Mouse (Mus musculus): ENCODE results near the gene Alg1.

Alg1 gene

DNA sequence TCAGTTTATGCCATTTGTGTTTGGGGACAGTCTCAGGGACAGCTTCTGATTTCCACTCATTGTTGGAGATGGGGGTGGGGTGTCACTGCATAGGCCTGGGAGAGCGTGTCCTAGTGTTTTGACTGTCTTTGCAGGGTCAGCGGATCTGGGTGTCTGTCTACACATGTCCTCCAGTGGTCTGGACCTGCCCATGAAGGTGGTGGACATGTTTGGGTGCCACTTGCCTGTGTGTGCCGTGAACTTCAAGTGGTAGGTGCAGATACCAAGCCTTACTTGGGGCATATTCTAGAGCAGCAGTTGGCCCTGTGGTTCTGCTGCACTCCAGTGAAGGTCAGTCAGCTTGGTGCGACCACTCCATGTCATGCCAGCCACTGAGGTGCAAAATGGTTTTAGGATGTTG lies 8.9 kb downstream of the Alg1 start:
- DNase-seq (ENCODE audit: low spot score), result no peak

DNA sequence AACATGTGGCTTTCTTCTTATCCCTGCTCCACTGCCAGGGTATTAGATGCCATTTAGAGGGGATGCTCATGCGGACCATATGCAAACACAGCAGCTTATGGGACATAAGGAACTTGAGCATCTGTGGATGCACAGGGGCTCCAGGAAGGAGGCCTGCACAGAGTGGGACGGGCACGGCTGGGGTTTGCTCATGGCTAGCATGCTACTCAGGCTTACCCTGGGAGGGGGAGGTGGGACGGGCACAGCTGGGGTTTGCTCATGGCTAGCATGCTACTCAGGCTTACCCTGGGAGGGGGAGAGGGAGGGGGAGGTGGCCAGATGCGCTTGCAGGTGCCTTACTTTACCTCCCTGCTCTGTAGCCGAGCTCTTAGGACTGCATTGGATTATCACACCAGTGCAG lies 9.5 kb downstream of the Alg1 start:
- no peak for DNase-seq (ENCODE audit: low spot score)

DNA sequence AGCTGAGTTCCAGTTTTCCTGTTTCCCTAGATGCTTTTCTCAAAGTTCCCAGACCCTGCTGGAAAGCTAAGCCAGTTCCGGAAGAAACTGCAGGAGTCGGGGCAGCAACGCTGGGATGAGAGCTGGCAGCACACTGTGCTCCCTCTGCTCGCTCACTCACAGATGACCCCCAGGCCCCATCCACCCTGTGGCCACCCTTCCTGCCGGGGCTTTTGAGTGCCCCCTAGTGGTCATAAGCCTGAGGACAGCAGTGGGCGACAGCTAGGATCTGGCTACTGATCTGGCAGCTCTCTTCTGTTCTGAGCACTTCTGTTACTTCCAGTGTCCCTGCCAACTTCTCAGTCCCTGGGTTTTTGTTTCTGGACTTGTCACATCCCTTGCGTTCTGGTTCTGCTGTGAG lies 11.0 kb downstream of the Alg1 start:
- peak; percentile 64 for DNase-seq (ENCODE audit: low spot score)

DNA sequence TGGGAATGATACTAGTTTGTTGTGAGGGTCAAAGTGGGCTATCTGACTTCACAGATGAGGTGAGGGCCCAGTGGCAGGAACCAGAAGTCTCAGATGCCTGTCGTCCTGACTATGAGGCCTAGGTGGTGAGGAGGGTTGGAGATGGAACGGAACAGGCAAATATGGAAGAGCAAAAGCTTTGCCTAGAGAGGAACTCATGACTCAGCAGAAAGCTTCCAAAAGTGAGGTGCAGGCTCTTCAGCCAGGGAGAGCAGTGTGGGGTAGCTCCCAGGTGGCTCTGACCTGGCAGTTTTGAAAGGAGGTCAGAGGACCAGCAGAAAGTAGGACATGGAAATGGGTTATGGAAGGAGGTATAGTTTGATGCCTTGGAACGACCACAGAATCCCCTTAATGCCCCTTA lies 17.5 kb downstream of the Alg1 start:
- DNase-seq (ENCODE audit: low spot score), result no peak

DNA sequence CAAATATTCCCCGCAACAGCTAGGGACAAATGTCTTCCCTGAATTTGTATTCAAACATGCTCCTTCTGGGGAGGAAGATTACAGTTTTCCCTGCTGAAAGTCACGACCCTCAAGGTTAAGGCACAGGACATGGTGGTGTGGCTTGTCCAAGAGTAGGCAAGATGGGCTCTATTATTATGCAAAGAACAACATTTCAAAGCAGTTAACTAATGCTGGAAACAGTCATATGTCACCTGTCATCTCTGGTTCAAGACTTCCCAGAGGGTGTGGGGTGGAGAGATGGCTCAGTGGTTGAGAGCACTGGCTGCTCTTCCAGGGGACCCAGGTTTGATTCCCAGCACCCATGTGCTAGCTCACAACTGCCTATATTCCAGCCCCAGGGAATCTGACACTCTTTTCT lies 18.8 kb downstream of the Alg1 start:
- no peak for DNase-seq (ENCODE audit: low spot score)

DNA sequence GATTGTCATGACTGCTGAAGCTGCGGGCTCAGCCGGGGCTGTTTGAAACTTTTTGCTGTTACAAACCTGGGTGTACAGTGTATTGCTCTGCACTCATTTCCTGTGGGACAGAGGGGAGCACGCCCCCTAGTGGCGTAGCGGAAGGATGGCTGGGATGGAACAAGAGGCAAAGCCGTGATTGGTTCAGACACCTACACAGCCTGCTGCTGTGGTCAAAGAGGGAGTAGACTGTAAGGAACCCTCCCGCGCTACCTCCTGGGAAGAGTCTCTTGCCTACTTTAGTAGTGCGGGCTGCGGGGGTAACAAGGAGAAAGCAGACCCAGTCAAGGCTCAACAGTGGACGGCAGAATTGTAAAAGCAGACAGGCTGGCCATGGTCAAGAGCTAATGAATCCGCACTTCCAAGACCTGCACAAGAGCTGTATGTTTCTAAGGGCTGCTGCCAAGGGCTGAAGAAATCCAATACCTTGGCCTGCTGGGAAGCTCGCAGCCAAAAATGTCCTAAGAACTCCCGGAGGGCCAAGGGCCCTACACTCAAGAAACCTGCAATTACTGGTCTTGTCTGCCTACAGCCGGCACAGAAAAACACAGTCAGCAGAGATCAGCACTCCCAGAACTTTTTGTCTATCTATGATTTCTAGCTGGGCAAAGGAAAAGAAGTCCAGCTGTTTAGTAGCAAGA lies 21.1 kb downstream of the Alg1 start:
- peak; percentile 94 for DNase-seq (ENCODE audit: low spot score)

DNA sequence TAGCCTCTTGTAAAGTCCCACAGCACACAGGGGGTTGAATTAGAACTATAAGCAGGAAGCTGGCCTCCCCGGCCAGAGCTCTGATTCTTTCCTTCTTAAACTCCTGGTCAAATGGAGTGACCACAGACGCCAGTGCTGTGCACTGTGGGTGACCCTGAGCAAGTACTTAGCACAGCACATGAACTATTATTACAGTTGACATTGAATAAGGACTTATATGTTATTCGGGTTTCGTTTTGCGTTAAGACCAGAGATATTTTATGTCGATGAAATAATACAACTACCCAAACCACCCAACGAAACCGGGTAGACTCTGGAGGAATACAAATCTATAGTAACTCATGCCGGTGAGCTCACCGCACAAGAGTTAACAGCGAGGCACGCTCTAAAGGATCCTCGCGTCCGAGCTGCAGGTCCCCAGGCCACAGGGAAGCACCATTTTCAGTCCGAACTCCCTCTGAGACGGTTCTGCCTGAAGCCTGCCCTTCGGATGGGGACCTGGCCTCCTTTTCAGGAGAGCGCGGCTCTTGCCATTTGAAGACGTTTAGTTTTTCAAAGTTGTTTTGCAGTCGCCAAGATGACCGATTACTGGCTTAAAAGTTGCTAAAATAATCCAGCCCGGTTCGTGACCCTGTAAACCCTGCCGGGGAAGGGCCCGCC lies 21.8 kb downstream of the Alg1 start:
- DNase-seq (ENCODE audit: low spot score), result peak; percentile 63

DNA sequence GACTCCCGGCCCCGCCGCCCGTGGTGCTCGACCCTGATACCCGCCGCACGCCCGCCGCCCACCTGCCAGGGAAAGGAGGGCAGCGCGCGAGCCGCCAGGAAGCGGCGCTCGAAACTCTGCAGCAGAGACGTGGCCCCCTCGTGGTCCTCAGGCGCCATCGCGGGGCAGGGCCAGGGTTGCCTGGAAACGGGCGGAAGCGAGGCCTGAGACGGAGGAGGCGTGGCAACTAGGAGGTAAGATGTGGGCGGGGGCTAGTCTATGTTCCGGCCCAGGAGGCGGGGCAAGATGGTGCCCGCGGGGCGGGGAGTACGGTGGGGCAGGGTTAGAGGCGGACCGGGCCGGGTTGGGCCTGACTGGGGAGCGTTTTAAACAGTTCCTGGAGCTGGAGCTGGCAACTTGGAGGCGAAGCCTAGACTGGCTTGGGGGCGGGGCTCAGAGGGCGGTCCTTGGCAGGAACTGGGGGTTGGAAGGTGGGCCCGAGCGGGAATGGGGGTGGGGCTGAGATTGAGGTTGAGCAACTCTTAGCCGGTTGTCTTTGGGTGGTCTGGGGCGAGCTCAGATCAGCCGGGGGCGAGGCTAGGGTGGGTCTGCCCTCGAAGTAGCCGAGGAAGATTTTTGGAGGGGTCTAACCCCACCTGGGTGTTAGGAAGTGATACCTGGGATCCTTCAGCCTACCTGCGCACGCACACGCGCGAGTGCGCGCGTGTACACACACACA lies 22.5 kb downstream of the Alg1 start, which contains the start of gene Eef2kmt:
Gene Eef2kmt, minus strand, starts transcription at position 205 of the 718 bp plus-strand sequence.
- peak; percentile 100 for DNase-seq (ENCODE audit: low spot score)

DNA sequence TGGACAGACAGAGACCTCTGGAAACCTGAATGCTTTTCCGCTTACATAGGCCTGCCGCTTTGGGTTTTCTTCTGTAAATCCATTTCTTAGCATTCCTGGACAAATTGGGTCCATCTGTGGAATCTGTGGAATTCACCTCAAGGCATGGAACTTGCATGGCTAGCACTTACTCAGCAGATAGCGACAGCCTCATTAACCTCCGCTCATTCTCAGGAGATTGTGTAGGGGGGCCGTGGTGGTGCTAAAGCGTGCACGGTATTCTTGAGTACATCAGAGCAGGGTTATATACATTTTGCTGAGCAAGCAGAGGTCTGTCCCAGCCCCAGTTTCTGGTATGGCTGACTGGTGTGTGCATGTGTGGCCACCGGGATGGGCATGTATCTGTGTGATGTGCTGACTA lies 29.7 kb downstream of the Alg1 start:
- peak; percentile 72 for DNase-seq (ENCODE audit: low spot score)

DNA sequence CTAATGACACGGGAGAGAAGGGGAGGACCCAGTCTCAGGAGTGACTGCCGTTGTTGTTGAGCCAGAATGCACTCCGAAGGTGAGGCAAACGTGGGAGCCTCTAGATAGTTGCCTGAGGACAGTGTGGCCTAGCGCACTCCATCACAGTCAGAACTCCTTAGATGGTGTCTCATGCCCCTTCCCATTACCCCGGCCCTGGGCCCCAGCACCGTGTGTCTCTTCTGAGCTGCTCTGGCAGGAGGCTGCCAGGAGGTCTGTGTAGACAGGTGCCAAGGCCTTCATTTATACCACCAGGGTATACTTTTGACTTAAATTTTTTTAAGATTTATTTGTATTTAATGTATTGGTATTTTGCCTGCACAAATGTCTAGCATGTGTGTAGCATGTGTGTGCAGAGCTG lies 30.5 kb downstream of the Alg1 start:
- DNase-seq (ENCODE audit: low spot score), result no peak

DNA sequence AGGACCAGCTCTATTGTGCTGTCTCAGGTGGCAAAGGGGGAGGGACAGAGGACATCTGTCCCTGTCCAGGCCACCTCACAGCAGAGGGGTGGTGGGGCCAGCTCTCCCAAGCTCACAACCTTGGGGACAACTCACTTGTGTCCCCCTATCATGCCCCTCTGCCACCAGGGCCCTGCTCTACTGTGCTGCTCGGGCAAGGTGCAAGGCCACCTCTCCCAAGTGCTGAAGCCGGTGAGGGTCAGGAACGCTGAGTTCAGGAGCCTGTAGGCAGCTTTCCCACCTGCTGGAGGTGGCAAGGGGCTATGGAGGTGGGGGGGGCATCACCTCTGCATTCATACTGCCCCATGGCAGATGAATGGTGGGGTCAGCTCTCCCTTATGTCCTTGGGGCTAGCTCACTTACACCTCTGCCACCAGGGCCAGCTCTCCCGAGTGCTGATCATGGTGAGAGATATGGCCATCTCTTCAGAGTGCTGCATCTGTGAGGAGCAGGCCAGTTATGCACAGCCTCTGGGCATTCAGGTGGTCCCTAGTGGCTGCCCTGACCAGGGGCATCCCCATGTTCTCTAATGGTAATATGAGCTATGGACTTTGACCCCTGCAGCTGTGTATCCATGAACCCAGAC lies 38.1 kb downstream of the Alg1 start:
- DNase-seq (ENCODE audit: low spot score), result no peak

DNA sequence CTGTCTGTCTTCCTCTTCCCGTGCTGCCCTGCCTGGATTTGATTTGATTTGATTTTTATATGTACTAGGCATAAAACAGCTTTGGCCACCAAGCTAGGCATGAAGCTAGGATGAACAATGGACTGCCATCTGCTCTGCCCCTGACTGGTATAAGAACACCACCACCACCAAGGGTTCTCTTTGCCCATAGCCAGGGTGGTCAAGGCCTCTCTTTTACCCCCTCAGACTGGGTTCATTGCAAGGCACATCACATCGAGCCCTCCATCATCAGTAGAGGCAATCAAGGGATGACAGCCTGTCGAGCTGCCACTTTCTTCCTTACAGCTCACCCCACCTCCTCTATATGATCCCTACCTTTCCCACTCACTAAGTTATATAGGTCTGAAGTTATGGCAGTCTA lies 39.0 kb downstream of the Alg1 start:
- no peak for DNase-seq (ENCODE audit: low spot score)

DNA sequence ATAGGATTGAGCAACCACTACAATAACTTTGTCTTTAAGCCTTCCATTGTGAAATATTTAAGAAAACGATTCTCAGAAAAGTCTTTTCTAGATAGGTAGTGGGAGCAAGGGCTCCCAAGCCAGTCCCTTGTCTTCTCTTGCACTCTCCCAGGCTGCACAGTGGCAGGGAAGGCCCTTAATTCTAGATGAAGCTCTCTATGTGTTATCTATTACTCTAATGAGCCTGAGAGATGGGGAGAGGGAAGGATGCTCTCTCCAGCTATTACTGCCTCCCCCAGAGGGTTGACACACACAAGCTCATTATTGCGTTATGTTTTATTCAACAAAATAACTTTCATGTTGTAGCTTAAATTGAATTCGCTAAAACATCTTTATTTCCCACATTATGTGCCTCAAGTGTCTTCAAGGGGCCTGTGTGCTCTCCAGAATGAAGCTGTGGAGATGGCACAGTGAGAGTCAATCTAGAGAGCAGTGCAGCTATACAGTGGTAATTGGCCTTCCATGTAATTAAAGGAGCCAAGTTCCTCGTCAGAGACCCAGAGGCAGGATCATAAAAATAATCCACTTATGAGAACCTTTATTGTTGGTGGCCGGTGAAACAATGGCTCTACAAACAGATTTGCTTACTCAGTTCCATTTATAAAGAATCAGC lies 46.3 kb downstream of the Alg1 start:
- no peak for DNase-seq (ENCODE audit: low spot score)

DNA sequence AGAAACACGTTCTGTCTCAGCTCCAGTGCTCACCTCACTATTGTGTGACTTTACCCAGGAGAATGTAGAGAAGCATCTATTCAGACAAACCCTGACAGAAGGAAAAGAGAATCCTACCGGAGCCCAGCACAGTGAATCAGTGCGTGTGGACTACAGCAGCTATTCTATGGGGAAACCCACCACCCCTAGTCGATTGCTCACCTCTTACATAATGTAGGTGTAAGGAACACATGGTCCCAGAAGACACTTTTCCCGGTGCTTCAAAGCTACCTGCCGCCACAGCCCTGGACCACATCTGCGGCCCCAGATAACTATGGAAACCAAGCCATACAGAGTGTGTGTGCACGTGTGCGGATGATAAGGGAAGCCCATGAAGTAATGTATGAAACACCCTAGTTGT lies 49.3 kb downstream of the Alg1 start:
- DNase-seq (ENCODE audit: low spot score), result no peak

DNA sequence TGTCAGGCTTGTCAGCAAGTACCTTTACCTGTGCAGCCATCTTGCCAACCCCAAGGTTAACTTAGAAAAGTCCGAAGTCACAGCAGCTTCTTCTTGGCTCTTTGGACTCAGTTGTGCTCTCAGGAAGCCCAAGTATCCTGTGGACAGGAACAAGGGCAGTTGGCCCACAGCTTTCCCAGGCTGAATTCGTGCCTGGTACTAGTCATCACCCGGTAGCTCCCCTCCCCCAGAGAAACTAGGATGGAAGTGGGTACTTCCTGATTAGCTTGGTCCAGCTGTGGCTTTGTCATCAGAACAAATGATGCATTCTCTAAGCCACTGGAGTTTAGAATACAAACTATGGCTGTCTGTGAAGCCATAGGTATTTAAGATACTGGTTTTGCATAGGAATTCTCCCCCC lies 52.0 kb downstream of the Alg1 start:
- DNase-seq (ENCODE audit: low spot score), result no peak

Data from embryo, embryonic 10 days (tissue).